Mouse (Mus musculus): ENCODE measurements at regions not wholly inside any gene's neighbourhood (a gene's known extent, or its start where the extent isn't known, plus 50 kb on each side); places are given as distances from the start of the nearest gene placed in this dataset.

DNA sequence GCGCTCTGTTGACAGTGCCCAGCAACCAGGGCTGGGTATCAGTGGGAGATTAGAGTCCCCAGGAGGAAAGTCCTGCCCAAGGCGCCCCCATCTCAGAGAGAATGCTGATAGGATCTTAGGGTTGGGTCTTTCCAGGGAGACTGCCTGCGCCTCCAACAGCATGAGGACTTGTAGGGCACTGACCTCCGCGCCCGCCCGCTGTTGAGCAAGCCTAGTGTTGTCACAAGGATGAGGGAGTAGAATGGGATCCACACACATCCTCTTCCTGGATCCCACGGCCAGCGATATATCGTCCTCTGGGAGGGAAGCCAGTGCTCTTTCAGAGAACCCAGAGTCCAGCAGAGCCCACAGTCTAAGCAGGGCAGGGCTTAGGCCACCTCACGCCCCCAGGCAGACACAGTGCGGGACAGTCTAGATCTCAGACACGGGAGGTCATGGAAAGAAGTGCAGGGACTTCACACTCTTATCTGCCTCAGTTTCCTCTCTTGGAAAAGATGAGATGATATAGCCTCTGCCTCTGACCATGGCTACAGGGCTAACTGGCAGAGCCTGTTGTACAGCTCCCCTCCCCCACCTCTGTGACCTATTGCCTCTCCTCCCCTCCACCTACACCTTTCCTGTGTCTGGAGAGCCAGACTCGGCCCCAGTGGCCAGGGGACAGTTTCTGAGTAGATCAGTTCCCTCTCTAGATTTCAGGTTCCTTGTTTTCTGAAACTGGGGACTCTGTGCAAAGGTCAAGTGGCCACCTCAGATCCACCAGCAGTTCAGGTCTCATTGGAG is 52.0 kb upstream of the Dusp5 start:
- Histone ChIP-seq H3K36me3 (no peaks in the 10 kb centered on the region), H3K27me3 (replicated peaks) (no peaks in the 10 kb centered on the region), H3K4me3 (replicated peaks) (no peak overlapping the region), H3K4me1 (no peaks in the 10 kb centered on the region), H3K9me3 (replicated peaks) (no peaks in the 10 kb centered on the region), H3K9ac (replicated peaks) (no peak overlapping the region), H3K27ac (replicated peaks) (no peak overlapping the region), H3K4me2 (no peak overlapping the region)
- WGBS = 75% methylated on average over 14 of the region's 14 CpGs
- ATAC-seq (ENCODE audit: low FRiP score) = no peak

- ATAC-seq (ENCODE audit: low FRiP score) = no peak
- H3K9ac ChIP-seq (replicated peaks) = no peak overlapping the region
- no peak overlapping the region for H3K4me2 ChIP-seq
- H3K9me3 ChIP-seq (replicated peaks) = no peaks in the 10 kb centered on the region; the same call in 1 of the 2 replicates
- no peaks in the 10 kb centered on the region for H3K36me3 ChIP-seq
- H3K4me3 ChIP-seq (replicated peaks) = no peak overlapping the region
- WGBS = 46% methylated on average over 7 of the region's 7 CpGs
- H3K27me3 ChIP-seq (replicated peaks) = no peaks in the 10 kb centered on the region
- H3K27ac ChIP-seq (replicated peaks) = no peak overlapping the region
- no peaks in the 10 kb centered on the region for H3K4me1 ChIP-seq
Observed at GRCm38 (mm10) chr19:53469256-53469655, 59.7 kb upstream of the Dusp5 start.

DNA sequence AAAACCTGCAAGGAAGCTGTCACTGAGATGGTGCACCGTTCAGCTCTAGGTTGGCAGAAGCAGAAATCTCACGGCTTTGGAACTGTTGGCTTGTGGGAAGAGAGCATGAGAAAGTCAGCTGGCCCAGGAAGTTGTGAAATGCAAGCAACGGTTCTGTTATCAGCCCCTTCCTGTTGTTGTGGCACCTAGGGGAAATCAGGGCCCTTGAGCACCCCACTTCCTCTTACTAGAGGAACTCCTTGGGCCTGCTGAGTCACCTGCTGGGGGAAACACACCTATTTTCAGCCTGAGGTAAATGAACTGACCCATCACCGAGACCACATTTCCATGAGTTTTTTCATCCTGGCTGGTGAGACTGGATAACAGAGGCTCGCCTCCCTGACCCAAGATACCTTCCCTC is 64.2 kb upstream of the Dusp5 start:
- no peaks in the 10 kb centered on the region for H3K36me3 ChIP-seq
- H3K4me3 ChIP-seq (replicated peaks) = no peak overlapping the region
- WGBS = 84% methylated on average over 5 of the region's 5 CpGs
- no peaks in the 10 kb centered on the region for H3K27me3 ChIP-seq (replicated peaks)
- H3K9me3 ChIP-seq (replicated peaks) = no peaks in the 10 kb centered on the region; the same call in 1 of the 2 replicates
- no peak overlapping the region for H3K9ac ChIP-seq (replicated peaks)
- H3K4me1 ChIP-seq = peaks cover 11% of the 10 kb centered on the region
- no peak overlapping the region for H3K4me2 ChIP-seq
- no peak overlapping the region for H3K27ac ChIP-seq (replicated peaks)
- no peak for ATAC-seq (ENCODE audit: low FRiP score)

- no peak for ATAC-seq (ENCODE audit: low FRiP score)
- Histone ChIP-seq H3K9ac (replicated peaks) (no peak overlapping the region), H3K4me3 (replicated peaks) (no peak overlapping the region), H3K27me3 (replicated peaks) (no peaks in the 10 kb centered on the region), H3K36me3 (no peaks in the 10 kb centered on the region), H3K4me1 (peaks cover 14% of the 10 kb centered on the region), H3K4me2 (no peak overlapping the region), H3K27ac (replicated peaks) (no peak overlapping the region), H3K9me3 (replicated peaks) (no peaks in the 10 kb centered on the region; the same call in 1 of the 2 replicates)
- 57% methylated on average over 3 of the region's 3 CpGs for WGBS
Observed at GRCm38 (mm10) chr19:53464135-53464534, 64.8 kb upstream of the Dusp5 start.

GRCm38 (mm10) chr19:53461025-53462015 is 67.6 kb upstream of the Dusp5 start:
- Histone ChIP-seq H3K27ac (replicated peaks) (no peak overlapping the region), H3K27me3 (replicated peaks) (no peaks in the 10 kb centered on the region), H3K9me3 (replicated peaks) (no peaks in the 10 kb centered on the region; the same call in 1 of the 2 replicates), H3K4me1 (peaks cover 20% of the 10 kb centered on the region), H3K4me2 (no peak overlapping the region), H3K4me3 (replicated peaks) (no peak overlapping the region), H3K36me3 (no peaks in the 10 kb centered on the region), H3K9ac (replicated peaks) (no peak overlapping the region)
- WGBS = 71% methylated on average over 17 of the region's 17 CpGs
- no peak for ATAC-seq (ENCODE audit: low FRiP score)

DNA sequence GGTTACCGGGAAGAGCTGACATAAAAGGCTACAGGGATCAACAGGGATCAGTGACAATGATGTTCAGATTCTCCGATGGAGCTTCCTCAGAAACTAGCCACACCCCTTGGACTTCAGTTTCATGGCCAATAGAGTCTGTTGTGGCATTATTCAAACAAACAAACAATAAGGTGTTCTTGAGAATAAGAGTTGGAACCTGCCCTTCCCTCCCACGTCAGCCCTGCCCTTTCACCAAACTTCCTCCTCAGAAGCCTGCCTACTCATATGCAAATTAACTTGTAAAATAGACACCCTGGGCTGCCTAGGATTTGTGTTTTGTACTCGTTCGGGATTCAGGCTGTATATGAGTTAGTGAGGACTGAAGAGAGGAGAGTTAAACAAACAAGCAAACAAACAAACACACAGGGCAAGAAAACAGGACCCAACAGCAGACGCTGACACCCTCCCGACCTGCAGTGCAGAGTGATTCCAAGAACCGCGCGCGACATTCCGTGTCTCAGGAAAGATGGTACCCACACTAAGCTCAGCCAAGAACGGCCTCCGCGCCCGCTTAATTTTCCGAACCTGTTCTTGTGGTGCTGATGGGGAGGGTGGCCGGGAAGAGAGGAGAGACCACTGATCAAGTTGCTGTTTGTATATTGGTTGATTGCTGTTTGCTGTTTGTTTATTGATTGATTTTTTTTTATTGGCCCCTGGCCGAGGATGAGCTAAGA is 68.4 kb upstream of the Dusp5 start:
- no peak overlapping the region for H3K9ac ChIP-seq (replicated peaks)
- H3K27me3 ChIP-seq (replicated peaks) = no peaks in the 10 kb centered on the region
- no peaks in the 10 kb centered on the region for H3K36me3 ChIP-seq
- no peaks in the 10 kb centered on the region; the same call in 1 of the 2 replicates for H3K9me3 ChIP-seq (replicated peaks)
- H3K27ac ChIP-seq (replicated peaks) = no peak overlapping the region
- WGBS = 6% methylated on average over 19 of the region's 19 CpGs
- peaks cover 20% of the 10 kb centered on the region for H3K4me1 ChIP-seq
- H3K4me2 ChIP-seq = peak overlapping the region; percentile 28; the same call in 1 of the 2 replicates
- H3K4me3 ChIP-seq (replicated peaks) = no peak overlapping the region
- ATAC-seq (ENCODE audit: low FRiP score) = no peak

GRCm38 (mm10) chr19:53459407-53459788 is 69.0 kb upstream of the Smndc1 start:
- ATAC-seq (ENCODE audit: low FRiP score) = peak; percentile 55
- Histone ChIP-seq H3K4me3 (replicated peaks) (no peak overlapping the region), H3K4me1 (peaks cover 20% of the 10 kb centered on the region), H3K9ac (replicated peaks) (no peak overlapping the region), H3K36me3 (no peaks in the 10 kb centered on the region), H3K27me3 (replicated peaks) (no peaks in the 10 kb centered on the region), H3K9me3 (replicated peaks) (no peaks in the 10 kb centered on the region; the same call in 1 of the 2 replicates), H3K27ac (replicated peaks) (no peak overlapping the region), H3K4me2 (no peak overlapping the region)
- WGBS = 28% methylated on average over 3 of the region's 3 CpGs

GRCm38 (mm10) chr19:53458770-53459406 is 68.5 kb upstream of the Smndc1 start:
- peak; percentile 31; the same call in 1 of the 2 replicates for ATAC-seq (ENCODE audit: low FRiP score)
- H3K4me2 ChIP-seq = no peak overlapping the region
- H3K27ac ChIP-seq (replicated peaks) = no peak overlapping the region

DNA sequence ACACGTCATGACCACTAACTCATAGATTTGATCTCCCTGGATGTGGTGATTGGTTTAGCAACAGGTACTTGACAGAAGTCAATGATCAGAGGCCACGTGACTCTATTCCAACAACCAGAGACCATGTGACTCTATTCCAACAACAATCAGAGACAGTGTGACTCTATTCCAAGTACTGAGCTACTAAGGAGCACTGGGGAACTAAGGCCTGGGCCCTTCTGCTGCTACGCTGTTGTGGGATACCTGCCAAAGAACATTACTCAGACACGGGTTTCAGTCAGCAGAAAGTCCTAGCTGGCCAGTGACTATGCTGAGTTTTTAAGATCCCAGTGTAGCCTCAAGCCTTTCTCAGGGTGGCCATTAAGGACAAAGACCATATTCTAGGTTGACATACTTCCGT is 66.3 kb upstream of the Smndc1 start:
- Histone ChIP-seq H3K4me3 (replicated peaks) (no peak overlapping the region), H3K27ac (replicated peaks) (no peak overlapping the region), H3K4me1 (peaks cover 28% of the 10 kb centered on the region), H3K9me3 (replicated peaks) (no peaks in the 10 kb centered on the region), H3K36me3 (no peaks in the 10 kb centered on the region), H3K27me3 (replicated peaks) (no peaks in the 10 kb centered on the region), H3K9ac (replicated peaks) (no peak overlapping the region), H3K4me2 (no peak overlapping the region)
- WGBS = 86% methylated on average over 5 of the region's 5 CpGs
- no peak for ATAC-seq (ENCODE audit: low FRiP score)

More at GRCm38 (mm10) chr19:53458770-53459406, 68.5 kb upstream of the Smndc1 start:
- Histone ChIP-seq H3K4me1 (peaks cover 24% of the 10 kb centered on the region), H3K9ac (replicated peaks) (no peak overlapping the region), H3K9me3 (replicated peaks) (no peaks in the 10 kb centered on the region; the same call in 1 of the 2 replicates), H3K27me3 (replicated peaks) (no peaks in the 10 kb centered on the region), H3K36me3 (no peaks in the 10 kb centered on the region), H3K4me3 (replicated peaks) (no peak overlapping the region)
- 57% methylated on average over 10 of the region's 10 CpGs for WGBS

DNA sequence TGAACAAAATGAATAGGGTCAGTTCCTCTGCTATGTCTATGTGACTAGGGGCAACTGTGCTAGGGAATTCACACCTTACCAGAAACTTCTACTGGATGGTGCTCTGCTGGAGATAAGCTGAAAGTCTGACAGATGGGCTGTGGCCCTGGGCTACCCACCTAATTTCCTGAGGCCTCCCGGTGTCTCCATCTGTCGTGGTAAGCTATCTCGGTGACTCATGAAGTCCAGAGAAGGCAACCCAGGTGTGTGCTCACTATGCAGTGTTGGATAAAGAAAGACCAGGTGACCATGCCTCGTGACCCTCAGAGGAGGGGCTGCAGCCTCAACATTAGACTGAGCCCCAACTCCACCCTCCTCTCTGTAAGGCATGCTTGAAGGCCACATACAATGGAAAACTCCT is 64.2 kb upstream of the Smndc1 start:
- Histone ChIP-seq H3K9me3 (replicated peaks) (no peaks in the 10 kb centered on the region), H3K27ac (replicated peaks) (no peak overlapping the region), H3K9ac (replicated peaks) (no peak overlapping the region), H3K4me3 (replicated peaks) (no peak overlapping the region), H3K27me3 (replicated peaks) (no peaks in the 10 kb centered on the region), H3K36me3 (no peaks in the 10 kb centered on the region), H3K4me1 (peaks cover 24% of the 10 kb centered on the region), H3K4me2 (no peak overlapping the region)
- ATAC-seq (ENCODE audit: low FRiP score) = no peak
- WGBS = 88% methylated on average over 4 of the region's 4 CpGs

- no peak for ATAC-seq (ENCODE audit: low FRiP score)
- WGBS = 77% methylated on average over 3 of the region's 3 CpGs
- H3K27ac ChIP-seq (replicated peaks) = no peak overlapping the region
- H3K36me3 ChIP-seq = no peaks in the 10 kb centered on the region
- no peak overlapping the region for H3K4me2 ChIP-seq
- no peak overlapping the region for H3K4me3 ChIP-seq (replicated peaks)
- H3K27me3 ChIP-seq (replicated peaks) = no peaks in the 10 kb centered on the region
- H3K9me3 ChIP-seq (replicated peaks) = no peaks in the 10 kb centered on the region
- H3K9ac ChIP-seq (replicated peaks) = no peak overlapping the region
- H3K4me1 ChIP-seq = peaks cover 20% of the 10 kb centered on the region
Observed at GRCm38 (mm10) chr19:53454059-53454458, 63.7 kb upstream of the Smndc1 start.

Data from neural tube, embryonic 15.5 days (tissue).